Mouse (Mus musculus): ENCODE measurements around the gene Gm43552. TPM values are rescaled to one million over a fixed set of nuclear protein-coding genes. Genes with fewer than 3 reads are reported as not detected.
A peak's percentile ranks its signal among the peaks of the same experiment; 100 is the strongest.

Gm43552 gene
- polyA plus RNA-seq, 1 experiment from 2014 or later = 1.4 TPM

GRCm38 (mm10) chr5:65435363-65435805 lies 57.2 kb downstream of the Gm43552 start:
- peak overlapping the region; percentile 83 for H3K4me3 ChIP-seq (replicated peaks)
- peaks cover 15% of the 10 kb centered on the region for H3K4me1 ChIP-seq
- peak overlapping the region; percentile 58 for H3K9ac ChIP-seq
- ATAC-seq (ENCODE audit: insufficient number of reproducible peaks, low FRiP score, low TSS enrichment, low read depth) = no peak
- 0% methylated on average over 45 of the region's 47 CpGs for WGBS
- H3K4me2 ChIP-seq (replicated peaks) = peak overlapping the region; percentile 86
- no peaks in the 10 kb centered on the region for H3K27me3 ChIP-seq
- H3K9me3 ChIP-seq (replicated peaks) = no peaks in the 10 kb centered on the region
- no peaks in the 10 kb centered on the region for H3K36me3 ChIP-seq
- peak overlapping the region; percentile 97 for H3K27ac ChIP-seq (replicated peaks)

- H3K4me2 ChIP-seq (replicated peaks) = peak overlapping the region; percentile 86
- H3K27me3 ChIP-seq = no peaks in the 10 kb centered on the region
- peak overlapping the region; percentile 83 for H3K4me3 ChIP-seq (replicated peaks)
- peak overlapping the region; percentile 97 for H3K27ac ChIP-seq (replicated peaks)
- H3K9me3 ChIP-seq (replicated peaks) = no peaks in the 10 kb centered on the region
- ATAC-seq (ENCODE audit: insufficient number of reproducible peaks, low FRiP score, low TSS enrichment, low read depth) = no peak
- H3K9ac ChIP-seq = peak overlapping the region; percentile 58
- peaks cover 15% of the 10 kb centered on the region for H3K4me1 ChIP-seq
- H3K36me3 ChIP-seq = no peaks in the 10 kb centered on the region
- under 1% methylated on average over 15 of the region's 15 CpGs for WGBS
Observed at GRCm38 (mm10) chr5:65434471-65435362, 57.9 kb downstream of the Gm43552 start.

DNA sequence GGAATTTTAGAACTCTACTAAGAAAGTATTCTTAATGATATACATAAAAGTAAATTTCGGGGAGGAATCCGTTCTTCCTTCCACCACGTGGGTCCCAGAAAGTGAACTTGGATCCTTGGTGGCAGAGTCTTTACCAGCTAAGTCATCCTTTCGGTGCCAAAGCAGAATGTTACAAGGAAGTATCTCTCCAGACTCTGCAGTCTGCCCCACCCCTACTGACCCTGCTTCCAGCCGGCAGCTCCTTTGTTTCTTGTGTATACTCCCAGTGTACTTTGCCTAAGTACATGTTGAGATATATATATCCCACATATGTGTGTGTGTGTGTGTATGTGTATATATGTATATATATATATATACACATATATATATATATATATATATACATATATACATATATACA lies 63.2 kb downstream of the Gm43552 start:
- no peak overlapping the region for H3K27ac ChIP-seq (replicated peaks)
- WGBS = 84% methylated on average over 5 of the region's 5 CpGs
- no peak overlapping the region for H3K4me3 ChIP-seq (replicated peaks)
- peaks cover 28% of the 10 kb centered on the region for H3K36me3 ChIP-seq
- ATAC-seq (ENCODE audit: insufficient number of reproducible peaks, low FRiP score, low TSS enrichment, low read depth) = no peak
- H3K4me1 ChIP-seq = peaks cover 6% of the 10 kb centered on the region
- no peak overlapping the region for H3K9ac ChIP-seq
- no peaks in the 10 kb centered on the region for H3K27me3 ChIP-seq
- H3K9me3 ChIP-seq (replicated peaks) = no peaks in the 10 kb centered on the region
- H3K4me2 ChIP-seq (replicated peaks) = no peak overlapping the region

- no peaks in the 10 kb centered on the region for H3K9me3 ChIP-seq (replicated peaks)
- H3K27me3 ChIP-seq = no peaks in the 10 kb centered on the region
- H3K27ac ChIP-seq (replicated peaks) = no peak overlapping the region
- H3K4me3 ChIP-seq (replicated peaks) = no peak overlapping the region
- ATAC-seq (ENCODE audit: insufficient number of reproducible peaks, low FRiP score, low TSS enrichment, low read depth) = no peak
- 34% methylated on average over 4 of the region's 4 CpGs for WGBS
- H3K4me2 ChIP-seq (replicated peaks) = no peak overlapping the region
- no peak overlapping the region for H3K9ac ChIP-seq
- H3K4me1 ChIP-seq = no peaks in the 10 kb centered on the region; the same call in 1 of the 2 replicates
- peaks cover 39% of the 10 kb centered on the region for H3K36me3 ChIP-seq
Observed at GRCm38 (mm10) chr5:65428321-65428720, 64.3 kb downstream of the Gm43552 start.

GRCm38 (mm10) chr5:65425251-65425650 lies 67.4 kb downstream of the Gm43552 start:
- Histone ChIP-seq H3K4me2 (replicated peaks) (no peak overlapping the region), H3K27ac (replicated peaks) (no peak overlapping the region), H3K9ac (no peak overlapping the region), H3K9me3 (replicated peaks) (no peaks in the 10 kb centered on the region), H3K27me3 (no peaks in the 10 kb centered on the region), H3K36me3 (peaks cover 67% of the 10 kb centered on the region), H3K4me1 (no peaks in the 10 kb centered on the region), H3K4me3 (replicated peaks) (no peak overlapping the region)
- WGBS = 89% methylated on average over 5 of the region's 5 CpGs
- ATAC-seq (ENCODE audit: insufficient number of reproducible peaks, low FRiP score, low TSS enrichment, low read depth) = no peak

GRCm38 (mm10) chr5:65424215-65424614 lies 68.4 kb downstream of the Gm43552 start:
- Histone ChIP-seq H3K4me2 (replicated peaks) (no peak overlapping the region), H3K4me1 (no peaks in the 10 kb centered on the region), H3K27me3 (no peaks in the 10 kb centered on the region), H3K27ac (replicated peaks) (no peak overlapping the region), H3K36me3 (peaks cover 72% of the 10 kb centered on the region), H3K9me3 (replicated peaks) (no peaks in the 10 kb centered on the region), H3K4me3 (replicated peaks) (no peak overlapping the region), H3K9ac (no peak overlapping the region)
- no peak for ATAC-seq (ENCODE audit: insufficient number of reproducible peaks, low FRiP score, low TSS enrichment, low read depth)
- 89% methylated on average over 6 of the region's 6 CpGs for WGBS

GRCm38 (mm10) chr5:65422803-65423202 lies 69.8 kb downstream of the Gm43552 start:
- H3K27me3 ChIP-seq = no peaks in the 10 kb centered on the region
- WGBS = 91% methylated on average over 8 of the region's 8 CpGs
- H3K4me1 ChIP-seq = no peaks in the 10 kb centered on the region
- H3K36me3 ChIP-seq = peaks cover 84% of the 10 kb centered on the region
- no peak overlapping the region for H3K4me3 ChIP-seq (replicated peaks)
- H3K9me3 ChIP-seq (replicated peaks) = no peaks in the 10 kb centered on the region
- H3K4me2 ChIP-seq (replicated peaks) = no peak overlapping the region
- no peak overlapping the region for H3K27ac ChIP-seq (replicated peaks)
- no peak for ATAC-seq (ENCODE audit: insufficient number of reproducible peaks, low FRiP score, low TSS enrichment, low read depth)
- H3K9ac ChIP-seq = no peak overlapping the region

DNA sequence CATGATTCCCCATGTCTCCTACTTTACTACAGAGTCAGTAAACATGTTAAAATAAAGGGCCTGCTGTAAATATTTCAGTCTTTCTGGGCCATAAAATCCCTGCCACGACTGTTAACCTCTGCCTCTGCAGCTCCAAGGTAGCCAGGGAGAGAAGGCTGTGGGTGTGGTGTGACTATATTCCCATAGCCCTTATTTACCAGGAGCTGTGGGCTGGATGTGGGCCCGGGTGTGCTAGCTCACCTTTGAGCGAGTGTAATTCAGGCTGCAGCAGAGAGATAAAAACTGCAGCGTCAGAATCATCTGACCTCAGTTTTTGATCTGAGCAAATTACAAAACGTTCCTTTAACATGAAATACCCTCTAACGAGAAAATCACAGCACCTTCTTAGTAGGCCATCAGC lies 71.8 kb downstream of the Gm43552 start:
- Histone ChIP-seq H3K27ac (replicated peaks) (no peak overlapping the region), H3K27me3 (no peaks in the 10 kb centered on the region), H3K9ac (no peak overlapping the region), H3K4me1 (peaks cover 7% of the 10 kb centered on the region), H3K36me3 (peaks cover 86% of the 10 kb centered on the region), H3K9me3 (replicated peaks) (no peaks in the 10 kb centered on the region), H3K4me2 (replicated peaks) (no peak overlapping the region), H3K4me3 (replicated peaks) (no peak overlapping the region)
- ATAC-seq (ENCODE audit: insufficient number of reproducible peaks, low FRiP score, low TSS enrichment, low read depth) = no peak
- WGBS = 75% methylated on average over 6 of the region's 6 CpGs

DNA sequence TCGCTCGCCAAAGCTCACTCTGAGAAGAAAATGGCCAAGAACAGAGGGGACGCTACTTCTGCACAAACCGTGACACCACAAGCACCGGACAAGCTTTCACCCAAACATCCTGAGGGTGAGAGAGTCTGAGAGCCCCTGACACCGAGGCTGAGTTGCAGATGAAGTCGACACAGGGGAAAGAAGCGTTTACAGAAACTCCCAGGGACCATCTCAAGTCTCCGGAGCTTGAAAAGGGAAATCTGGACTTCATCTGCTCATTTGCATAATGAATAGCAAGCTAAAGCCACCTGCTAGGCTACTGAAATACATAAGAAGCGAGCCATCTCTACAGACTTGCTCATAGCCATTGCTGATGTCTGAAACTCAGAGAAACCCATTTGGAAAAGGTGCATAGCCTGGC lies 73.5 kb downstream of the Gm43552 start:
- Histone ChIP-seq H3K9me3 (replicated peaks) (no peaks in the 10 kb centered on the region), H3K4me1 (peaks cover 15% of the 10 kb centered on the region), H3K9ac (no peak overlapping the region), H3K4me3 (replicated peaks) (no peak overlapping the region), H3K27me3 (no peaks in the 10 kb centered on the region), H3K36me3 (peaks cover 74% of the 10 kb centered on the region), H3K27ac (replicated peaks) (no peak overlapping the region), H3K4me2 (replicated peaks) (no peak overlapping the region)
- WGBS = 63% methylated on average over 10 of the region's 10 CpGs
- ATAC-seq (ENCODE audit: insufficient number of reproducible peaks, low FRiP score, low TSS enrichment, low read depth) = no peak

GRCm38 (mm10) chr5:65415653-65416458 lies 76.8 kb downstream of the Gm43552 start:
- Histone ChIP-seq H3K4me3 (replicated peaks) (no peak overlapping the region), H3K27ac (replicated peaks) (peak overlapping the region; percentile 83), H3K27me3 (no peaks in the 10 kb centered on the region), H3K9ac (no peak overlapping the region), H3K9me3 (replicated peaks) (no peaks in the 10 kb centered on the region), H3K36me3 (peaks cover 54% of the 10 kb centered on the region), H3K4me2 (replicated peaks) (peak overlapping the region; percentile 17; the same call in 1 of the 2 replicates), H3K4me1 (peaks cover 15% of the 10 kb centered on the region)
- ATAC-seq (ENCODE audit: insufficient number of reproducible peaks, low FRiP score, low TSS enrichment, low read depth) = peak; percentile 78
- WGBS = 21% methylated on average over 26 of the region's 26 CpGs

GRCm38 (mm10) chr5:65407989-65408388 lies 84.6 kb downstream of the Gm43552 start:
- H3K27me3 ChIP-seq = no peaks in the 10 kb centered on the region
- ATAC-seq (ENCODE audit: insufficient number of reproducible peaks, low FRiP score, low TSS enrichment, low read depth) = no peak
- H3K9me3 ChIP-seq (replicated peaks) = no peaks in the 10 kb centered on the region
- no peak overlapping the region for H3K9ac ChIP-seq
- no peak overlapping the region for H3K4me2 ChIP-seq (replicated peaks)
- WGBS = 40% methylated on average over 12 of the region's 12 CpGs
- no peaks in the 10 kb centered on the region for H3K4me1 ChIP-seq
- H3K36me3 ChIP-seq = peaks cover 60% of the 10 kb centered on the region
- no peak overlapping the region for H3K27ac ChIP-seq (replicated peaks)
- H3K4me3 ChIP-seq (replicated peaks) = no peak overlapping the region
